37 mouse cellular contexts compared by ENCODE assay signal in genomic region chr2:148860993-148861392, GRCm38 (mm10). TPM values are rescaled to one million over a fixed set of nuclear protein-coding genes. Genes with fewer than 3 reads are reported as not detected.
DNase-seq lines count a peak whose midpoint lies in the region; ATAC-seq and TF ChIP-seq lines count a peak whose summit lies in the region.
"Had no signal": no experiment of that assay in that cellular context is flagged by ENCODE, and none has a peak within 500 bp of the region (broad histone marks: within the 10 kb centered on the region; RNA-seq: fewer than 3 reads in every experiment).

No protein-coding gene starts in this region.

- H3K27me3 ChIP-seq in forebrain, postnatal 0 days (ENCODE audit: insufficient read depth, low read length) = no peaks in the 10 kb centered on the region
- no peaks in the 10 kb centered on the region for H3K27me3 ChIP-seq in forebrain, embryonic 10.5 days (ENCODE audit: poor library complexity, severe bottlenecking)
- H3K27me3 ChIP-seq in heart, postnatal 0 days (ENCODE audit: control insufficient read depth, insufficient read depth, low read length) = no peaks in the 10 kb centered on the region
- no peaks in the 10 kb centered on the region for H3K27me3 ChIP-seq in heart, embryonic 12.5 days (replicated peaks)
- H3K27me3 ChIP-seq: embryonic facial prominence, embryonic 13.5 days; heart, embryonic 15.5 days; limb, embryonic 12.5 days; liver, embryonic 15.5 days; midbrain, embryonic 15.5 days had no signal

- peak overlapping the region; percentile 29; the same call in 1 of the 2 replicates for H3K27ac ChIP-seq in forebrain, postnatal 0 days (ENCODE audit: low read depth, low read length)
- H3K27ac ChIP-seq in forebrain, embryonic 10.5 days = no peak overlapping the region
- peak overlapping the region; percentile 48 for H3K27ac ChIP-seq in heart, postnatal 0 days (ENCODE audit: low read depth)
- no peak overlapping the region for H3K27ac ChIP-seq in heart, embryonic 12.5 days (ENCODE audit: poor library complexity, severe bottlenecking)
- H3K27ac ChIP-seq: embryonic facial prominence, embryonic 13.5 days; heart, embryonic 15.5 days; hindbrain, embryonic 14.5 days; limb, embryonic 12.5 days; liver, embryonic 15.5 days; midbrain, embryonic 10.5 days; midbrain, embryonic 15.5 days had no signal

- H3K9me3 ChIP-seq in forebrain, postnatal 0 days (ENCODE audit: low read length) = no peaks in the 10 kb centered on the region
- H3K9me3 ChIP-seq in forebrain, embryonic 10.5 days = no peaks in the 10 kb centered on the region
- no peaks in the 10 kb centered on the region for H3K9me3 ChIP-seq in heart, postnatal 0 days (replicated peaks; ENCODE audit: control insufficient read depth, low read length)
- H3K9me3 ChIP-seq in heart, embryonic 12.5 days (replicated peaks) = no peaks in the 10 kb centered on the region
- H3K9me3 ChIP-seq: embryonic facial prominence, embryonic 13.5 days; heart, embryonic 15.5 days; limb, embryonic 12.5 days; liver, embryonic 15.5 days; midbrain, embryonic 10.5 days; midbrain, embryonic 15.5 days had no signal

- H3K4me2 ChIP-seq in forebrain, postnatal 0 days (ENCODE audit: low read depth) = no peak overlapping the region
- H3K4me2 ChIP-seq in heart, postnatal 0 days (ENCODE audit: low read depth, low read length) = no peak overlapping the region
- no peak overlapping the region for H3K4me2 ChIP-seq in heart, embryonic 12.5 days
- H3K4me2 ChIP-seq: embryonic facial prominence, embryonic 13.5 days; heart, embryonic 15.5 days; hindbrain, embryonic 14.5 days; limb, embryonic 12.5 days; liver, embryonic 15.5 days; lung, embryonic 14.5 days; midbrain, embryonic 15.5 days had no signal

- H3K4me3 ChIP-seq in forebrain, postnatal 0 days (ENCODE audit: low read depth, low read length) = no peak overlapping the region
- no peak overlapping the region for H3K4me3 ChIP-seq in forebrain, embryonic 10.5 days
- no peak overlapping the region for H3K4me3 ChIP-seq in heart, postnatal 0 days (ENCODE audit: low read depth, low read length)
- H3K4me3 ChIP-seq in heart, embryonic 12.5 days = no peak overlapping the region
- H3K4me3 ChIP-seq: embryonic facial prominence, embryonic 13.5 days; heart, embryonic 15.5 days; limb, embryonic 12.5 days; liver, embryonic 15.5 days; midbrain, embryonic 10.5 days; midbrain, embryonic 15.5 days had no signal

- no peak for DNase-seq in forebrain, postnatal 0 days
- DNase-seq in forebrain, embryonic 10.5 days (ENCODE audit: extremely low spot score, low spot score) = no peak
- DNase-seq in heart, postnatal 0 days (ENCODE audit: low spot score) = no peak
- peak; percentile 49 for DNase-seq in 3134 (ENCODE audit: extremely low read depth, insufficient read length, low spot score)
- DNase-seq in brain, adult 2 months (ENCODE audit: low read depth, low spot score) = peak; percentile 62
- no peak for DNase-seq in right cerebral cortex, adult 2 months (ENCODE audit: low spot score in 2 of 2)
- DNase-seq: adrenal gland, adult 2 months; adrenal gland, postnatal 36 days; cerebellum, adult 11 months; cerebellum, adult 9-11 months; gastrocnemius, postnatal 36 days; heart, postnatal 4 days; kidney, adult 11 months; kidney, postnatal 14 days; lung, embryonic 14.5 days; lung, postnatal 14 days; thymus, postnatal 4 days had no signal

- WGBS in forebrain, postnatal 0 days = 58% methylated on average over 4 of the region's 4 CpGs
- 81% methylated on average over 4 of the region's 4 CpGs for WGBS in forebrain, embryonic 10.5 days
- 59% methylated on average over 4 of the region's 4 CpGs for WGBS in heart, postnatal 0 days
- WGBS in heart, embryonic 12.5 days = 77% methylated on average over 4 of the region's 4 CpGs

- no peak for ATAC-seq in forebrain, postnatal 0 days
- no peak for ATAC-seq in heart, postnatal 0 days (ENCODE audit: insufficient read depth, low read depth)
- ATAC-seq in heart, embryonic 12.5 days (ENCODE audit: insufficient number of reproducible peaks, low FRiP score) = no peak
- no peak for ATAC-seq in CD4-positive, CD25-positive, alpha-beta regulatory T cell, adult 4 months
- ATAC-seq: forebrain, embryonic 16.5 days; inflammation-experienced regulatory T-cells, adult 6 months; midbrain, embryonic 15.5 days had no signal

- H3K36me3 ChIP-seq in forebrain, postnatal 0 days (ENCODE audit: insufficient read depth) = no peaks in the 10 kb centered on the region
- no peaks in the 10 kb centered on the region for H3K36me3 ChIP-seq in forebrain, embryonic 10.5 days (replicated peaks)
- no peaks in the 10 kb centered on the region for H3K36me3 ChIP-seq in heart, postnatal 0 days (replicated peaks; ENCODE audit: control insufficient read depth, insufficient read depth, low read length)
- no peaks in the 10 kb centered on the region for H3K36me3 ChIP-seq in heart, embryonic 12.5 days
- H3K36me3 ChIP-seq: embryonic facial prominence, embryonic 13.5 days; heart, embryonic 15.5 days; limb, embryonic 12.5 days; liver, embryonic 15.5 days; midbrain, embryonic 10.5 days; midbrain, embryonic 15.5 days had no signal

- no peak for TF ChIP-seq EP300 in heart, postnatal 0 days (IDR thresholded peaks at IDR 0.05; ENCODE audit: low read depth)

- no peak for TF ChIP-seq CTCF in forebrain, postnatal 0 days (IDR thresholded peaks at IDR 0.05; ENCODE audit: low read depth)
- TF ChIP-seq CTCF in heart, postnatal 0 days (IDR thresholded peaks at IDR 0.05; ENCODE audit: low read depth) = no peak

- no peak overlapping the region for H3K9ac ChIP-seq in forebrain, postnatal 0 days
- H3K9ac ChIP-seq in heart, postnatal 0 days (replicated peaks; ENCODE audit: low read depth, low read length) = no peak overlapping the region
- no peak overlapping the region for H3K9ac ChIP-seq in heart, embryonic 12.5 days
- H3K9ac ChIP-seq: embryonic facial prominence, embryonic 13.5 days; heart, embryonic 15.5 days; hindbrain, embryonic 14.5 days; limb, embryonic 12.5 days; liver, embryonic 15.5 days; lung, embryonic 14.5 days; midbrain, embryonic 15.5 days had no signal

- H3K4me1 ChIP-seq in forebrain, postnatal 0 days (ENCODE audit: insufficient read depth) = no peaks in the 10 kb centered on the region
- H3K4me1 ChIP-seq in forebrain, embryonic 10.5 days = peaks cover 9% of the 10 kb centered on the region
- H3K4me1 ChIP-seq in heart, postnatal 0 days (ENCODE audit: control insufficient read depth, insufficient read depth) = peaks cover 29% of the 10 kb centered on the region
- H3K4me1 ChIP-seq in heart, embryonic 12.5 days (replicated peaks) = peaks cover 23% of the 10 kb centered on the region
- H3K4me1 ChIP-seq: embryonic facial prominence, embryonic 13.5 days; limb, embryonic 12.5 days; liver, embryonic 15.5 days; midbrain, embryonic 10.5 days; midbrain, embryonic 15.5 days had no signal

RNA-seq across cellular contexts. Expression of gene 9230104L09Rik, which starts 3.8 kb away (rescaled TPM):
- 0.67 TPM in 1 of 2 replicates, not detected in the other for total RNA-seq in forebrain, postnatal 0 days (2014; rRNA removed)
- not detected in 2 replicates for polyA plus RNA-seq in forebrain, postnatal 0 days (2015; fragmentation: Nextera tagmentation; extraction: Ambion mirVana)
- not detected in 2 replicates for polyA plus RNA-seq in forebrain, embryonic 10.5 days (2016; fragmentation: Nextera tagmentation; extraction: Ambion mirVana)
- total RNA-seq in heart, postnatal 0 days (2014; rRNA removed; ENCODE audit: low replicate concordance) = not detected in 2 replicates
- polyA plus RNA-seq in heart, postnatal 0 days (2015; fragmentation: Nextera tagmentation; extraction: Ambion mirVana) = 0.98 and 1.5 TPM in 2 replicates
- polyA plus RNA-seq in heart, embryonic 12.5 days (2016; fragmentation: Nextera tagmentation; extraction: Ambion mirVana) = 0.48 TPM in 1 of 2 replicates, not detected in the other
- not detected for polyA plus RNA-seq in CD4-positive, CD25-positive, alpha-beta regulatory T cell, adult 4 months (2017; shearing (Covaris generic))
- total RNA-seq: layer of hippocampus, postnatal 10 days; liver, adult 2 months; megakaryocyte progenitor cell, adult 5-6 weeks; neutrophil, adult 5-6 weeks had no signal
- polyA plus RNA-seq: adrenal gland, adult 2 months; embryonic facial prominence, embryonic 13.5 days; forebrain, embryonic 11.5 days; forebrain, embryonic 16.5 days; hindbrain, embryonic 14.5 days; inflammation-experienced regulatory T-cells, adult 6 months; kidney, embryonic 14.5 days; limb, embryonic 12.5 days; liver, adult 2 months; liver, embryonic 15.5 days; lung, embryonic 14.5 days; midbrain, embryonic 10.5 days; midbrain, embryonic 15.5 days; neural tube, embryonic 11.5 days; stomach, embryonic 14.5 days had no signal

RNA-seq across cellular contexts. Expression of gene Cst3, which starts 14.5 kb away (rescaled TPM):
- 495 and 652 TPM in 2 replicates for total RNA-seq in forebrain, postnatal 0 days (2014; rRNA removed)
- 1,133 and 1,187 TPM in 2 replicates for polyA plus RNA-seq in forebrain, postnatal 0 days (2015; fragmentation: Nextera tagmentation; extraction: Ambion mirVana)
- polyA plus RNA-seq in forebrain, embryonic 10.5 days (2016; fragmentation: Nextera tagmentation; extraction: Ambion mirVana) = 287 and 297 TPM in 2 replicates
- total RNA-seq in heart, postnatal 0 days (2014; rRNA removed; ENCODE audit: low replicate concordance) = 499 and 550 TPM in 2 replicates
- 883 and 898 TPM in 2 replicates for polyA plus RNA-seq in heart, postnatal 0 days (2015; fragmentation: Nextera tagmentation; extraction: Ambion mirVana)
- polyA plus RNA-seq in heart, embryonic 12.5 days (2016; fragmentation: Nextera tagmentation; extraction: Ambion mirVana) = 745 and 758 TPM in 2 replicates
- polyA plus RNA-seq in CD4-positive, CD25-positive, alpha-beta regulatory T cell, adult 4 months (2017; shearing (Covaris generic)) = 100 to 1,000 TPM; 159 to 175 TPM

RNA-seq across cellular contexts. Expression of gene Cst9, which starts 26.0 kb away (rescaled TPM):
- not detected in 2 replicates for total RNA-seq in forebrain, postnatal 0 days (2014; rRNA removed)
- polyA plus RNA-seq in forebrain, postnatal 0 days (2015; fragmentation: Nextera tagmentation; extraction: Ambion mirVana) = not detected in 2 replicates
- not detected in 2 replicates for polyA plus RNA-seq in forebrain, embryonic 10.5 days (2016; fragmentation: Nextera tagmentation; extraction: Ambion mirVana)
- 6.6 TPM in 1 of 2 replicates, not detected in the other for total RNA-seq in heart, postnatal 0 days (2014; rRNA removed; ENCODE audit: low replicate concordance)
- 14.8 and 16.8 TPM in 2 replicates for polyA plus RNA-seq in heart, postnatal 0 days (2015; fragmentation: Nextera tagmentation; extraction: Ambion mirVana)
- 1.2 and 1.8 TPM in 2 replicates for polyA plus RNA-seq in heart, embryonic 12.5 days (2016; fragmentation: Nextera tagmentation; extraction: Ambion mirVana)
- polyA plus RNA-seq in CD4-positive, CD25-positive, alpha-beta regulatory T cell, adult 4 months (2017; shearing (Covaris generic)) = not detected
- total RNA-seq: adrenal gland, adult 2 months; adrenal gland, postnatal 36 days; gastrocnemius, postnatal 36 days; layer of hippocampus, postnatal 10 days; liver, adult 2 months; megakaryocyte progenitor cell, adult 5-6 weeks; neutrophil, adult 5-6 weeks had no signal
- polyA plus RNA-seq: adrenal gland, adult 2 months; embryonic facial prominence, embryonic 13.5 days; forebrain, embryonic 11.5 days; forebrain, embryonic 16.5 days; hindbrain, embryonic 14.5 days; inflammation-experienced regulatory T-cells, adult 6 months; kidney, embryonic 14.5 days; limb, embryonic 12.5 days; liver, adult 2 months; lung, embryonic 14.5 days; midbrain, embryonic 10.5 days; midbrain, embryonic 15.5 days; neural tube, embryonic 11.5 days; stomach, embryonic 14.5 days had no signal

RNA-seq across cellular contexts. Expression of gene Cst13, which starts 41.1 kb away (rescaled TPM):
- total RNA-seq in forebrain, postnatal 0 days (2014; rRNA removed) = not detected in 2 replicates
- polyA plus RNA-seq in forebrain, postnatal 0 days (2015; fragmentation: Nextera tagmentation; extraction: Ambion mirVana) = not detected in 2 replicates
- not detected in 2 replicates for polyA plus RNA-seq in forebrain, embryonic 10.5 days (2016; fragmentation: Nextera tagmentation; extraction: Ambion mirVana)
- total RNA-seq in heart, postnatal 0 days (2014; rRNA removed; ENCODE audit: low replicate concordance) = not detected in 2 replicates
- not detected in 2 replicates for polyA plus RNA-seq in heart, postnatal 0 days (2015; fragmentation: Nextera tagmentation; extraction: Ambion mirVana)
- polyA plus RNA-seq in heart, embryonic 12.5 days (2016; fragmentation: Nextera tagmentation; extraction: Ambion mirVana) = not detected in 2 replicates
- not detected for polyA plus RNA-seq in CD4-positive, CD25-positive, alpha-beta regulatory T cell, adult 4 months (2017; shearing (Covaris generic))
- total RNA-seq: adrenal gland, adult 2 months; adrenal gland, postnatal 36 days; gastrocnemius, postnatal 36 days; heart, postnatal 4 days; layer of hippocampus, postnatal 10 days; liver, adult 2 months; megakaryocyte progenitor cell, adult 5-6 weeks; neutrophil, adult 5-6 weeks had no signal
- polyA plus RNA-seq: adrenal gland, adult 2 months; embryonic facial prominence, embryonic 13.5 days; forebrain, embryonic 11.5 days; forebrain, embryonic 16.5 days; heart, embryonic 15.5 days; hindbrain, embryonic 14.5 days; inflammation-experienced regulatory T-cells, adult 6 months; kidney, embryonic 14.5 days; limb, embryonic 12.5 days; liver, adult 2 months; liver, embryonic 15.5 days; lung, embryonic 14.5 days; midbrain, embryonic 10.5 days; midbrain, embryonic 15.5 days; neural tube, embryonic 11.5 days; stomach, embryonic 14.5 days; thymus, postnatal 0 days had no signal

Comparison
In these comparisons a context has a peak if more than half of its experiments do, and no peak if none do; other contexts are left out.
1. H3K27ac ChIP-seq: peak in forebrain, postnatal 0 days (single experiment) and heart, postnatal 0 days (single experiment); none in forebrain, embryonic 10.5 days (single experiment) and heart, embryonic 12.5 days (single experiment).
2. DNase-seq: peak in 3134 (single experiment) and brain, adult 2 months (single experiment); none in forebrain, postnatal 0 days (single experiment), forebrain, embryonic 10.5 days (single experiment), heart, postnatal 0 days (single experiment) and right cerebral cortex, adult 2 months (0 of 2).